Mouse (Mus musculus) heart, adult 2 months (tissue): Measurements from ENCODE around the gene Zfhx3.

ENCODE experiments used
- CTCF ChIP-seq: fragments of 200-600 bp; IDR thresholded peaks from 2 replicates; pipeline ENCODE4 v1.8.1; 2022; ENCODE audit warnings: antibody characterized with exemption, mild to moderate bottlenecking, moderate library complexity
- POLR2A ChIP-seq: fragments of 200-500 bp; IDR thresholded peaks from 2 replicates; pipeline ENCODE4 v1.6.1; 2011; ENCODE audit warnings: mild to moderate bottlenecking, low read depth, low read length, control low read depth; ENCODE audit not compliant: insufficient read depth

DNA sequence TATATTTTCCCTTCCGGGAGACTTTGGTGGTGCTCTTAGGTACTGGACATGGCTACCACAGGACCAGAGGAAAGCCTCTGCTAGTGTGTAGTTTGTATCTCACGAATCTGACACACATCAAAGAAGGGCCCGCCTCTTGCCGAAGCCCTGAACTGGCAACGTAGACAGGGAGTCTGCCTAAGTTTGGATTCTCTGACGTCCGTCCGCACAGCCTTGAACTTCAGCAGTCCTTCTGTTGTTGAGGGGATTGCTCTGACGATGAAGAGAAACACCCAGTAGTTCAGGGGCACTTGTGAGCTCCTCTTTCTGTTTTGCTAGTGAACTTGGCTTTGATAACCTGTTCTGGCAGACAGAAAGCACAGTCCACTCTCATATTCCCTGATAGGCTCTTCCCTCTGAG lies 836.1 kb downstream of the Zfhx3 start:
- TF ChIP-seq CTCF (no peak), POLR2A (no peak)
